Mouse (Mus musculus): ENCODE results near the gene Hnrnpab. TPM values are rescaled to one million over a fixed set of nuclear protein-coding genes. Genes with fewer than 3 reads are reported as not detected.
A peak's percentile ranks its signal among the peaks of the same experiment; 100 is the strongest.

The Hnrnpab gene
- polyA plus RNA-seq (2015; fragmentation: Nextera tagmentation; extraction: Ambion mirVana) = 201 and 238 TPM in 2 replicates

DNA sequence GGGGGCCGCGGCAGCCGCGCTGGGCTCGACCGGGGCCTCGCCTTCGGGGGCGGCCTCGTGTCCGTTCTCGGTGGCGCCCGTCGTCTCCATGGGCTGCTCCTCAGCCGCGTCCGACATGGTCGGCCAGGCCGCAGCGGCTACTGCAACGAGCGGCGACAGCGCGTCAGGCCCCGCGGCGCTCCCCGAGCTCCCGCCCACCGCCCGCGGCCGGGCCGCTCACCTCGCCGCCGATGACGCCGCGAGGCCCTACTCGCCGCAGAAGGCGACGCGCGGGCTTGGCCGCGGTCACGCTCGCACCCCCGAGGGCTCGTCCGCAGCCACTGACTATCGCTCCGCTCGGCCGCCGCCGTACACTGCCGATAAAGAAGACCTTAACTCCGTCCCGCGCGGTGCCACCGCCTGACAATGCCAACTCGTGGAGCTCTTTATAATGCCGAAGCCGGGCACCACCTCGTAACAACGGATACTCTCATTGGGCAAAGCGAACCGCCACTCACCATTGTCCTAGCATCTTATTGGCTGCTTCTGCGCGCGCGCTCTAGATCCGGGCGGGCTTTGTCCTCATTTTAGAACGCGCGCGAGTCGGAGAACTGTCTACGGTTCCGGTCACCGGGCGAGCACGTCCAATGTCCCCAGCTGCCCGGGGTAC, at the start of gene Hnrnpab:
Gene Hnrnpab, minus strand, starts transcription at position 401 of the 649 bp plus-strand sequence.
- peaks cover 31% of the 10 kb centered on the region for H3K36me3 ChIP-seq (ENCODE audit: control insufficient read depth, insufficient read depth, low read length)
- under 1% methylated on average over 91 of the region's 91 CpGs for WGBS
- ATAC-seq (ENCODE audit: insufficient read depth, low FRiP score) = peak; percentile 94

DNA sequence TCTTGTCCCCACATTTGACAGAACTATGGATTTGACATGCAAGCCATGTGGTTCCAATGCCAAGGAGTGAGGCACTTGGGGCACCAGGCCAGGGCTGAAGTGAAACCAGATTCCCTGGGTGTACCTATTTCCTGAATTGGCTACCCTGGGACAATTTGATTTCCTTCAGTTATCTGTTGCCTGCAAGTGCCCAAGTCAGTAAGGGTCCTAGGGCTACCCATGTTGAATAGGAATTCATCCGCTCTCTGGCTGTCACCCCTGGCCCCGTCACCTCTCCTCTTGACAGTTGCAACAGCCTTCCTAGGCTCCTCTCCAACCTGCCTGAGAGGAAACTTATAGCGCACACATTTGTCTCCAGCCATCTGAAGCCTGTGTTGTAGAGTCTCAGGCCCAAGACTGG, 48.2 kb upstream of the Hnrnpab start:
- Histone ChIP-seq H3K4me1 (ENCODE audit: control insufficient read depth, insufficient read depth, low read length) (peaks cover 7% of the 10 kb centered on the region), H3K9ac (ENCODE audit: low read length) (no peak overlapping the region)
- 93% methylated on average over 3 of the region's 3 CpGs for WGBS

More for the DNA sequence above, at the start of gene Hnrnpab:
- H3K4me3 ChIP-seq (replicated peaks; ENCODE audit: low read length) = peak within 1 kb of the TSS; percentile 93
- no peaks in the 10 kb centered on the region for H3K27me3 ChIP-seq (ENCODE audit: control insufficient read depth, insufficient read depth, low read length)
- H3K4me1 ChIP-seq (ENCODE audit: control insufficient read depth, insufficient read depth, low read length) = peaks cover 30% of the 10 kb centered on the region
- H3K9me3 ChIP-seq (replicated peaks; ENCODE audit: control insufficient read depth, low read length) = no peaks in the 10 kb centered on the region
- H3K9ac ChIP-seq (ENCODE audit: low read length) = peak within 1 kb of the TSS; percentile 99
- H3K27ac ChIP-seq (ENCODE audit: low read length) = peak within 1 kb of the TSS; percentile 95
- H3K4me2 ChIP-seq (ENCODE audit: low read depth, low read length) = peak within 1 kb of the TSS; percentile 83

DNA sequence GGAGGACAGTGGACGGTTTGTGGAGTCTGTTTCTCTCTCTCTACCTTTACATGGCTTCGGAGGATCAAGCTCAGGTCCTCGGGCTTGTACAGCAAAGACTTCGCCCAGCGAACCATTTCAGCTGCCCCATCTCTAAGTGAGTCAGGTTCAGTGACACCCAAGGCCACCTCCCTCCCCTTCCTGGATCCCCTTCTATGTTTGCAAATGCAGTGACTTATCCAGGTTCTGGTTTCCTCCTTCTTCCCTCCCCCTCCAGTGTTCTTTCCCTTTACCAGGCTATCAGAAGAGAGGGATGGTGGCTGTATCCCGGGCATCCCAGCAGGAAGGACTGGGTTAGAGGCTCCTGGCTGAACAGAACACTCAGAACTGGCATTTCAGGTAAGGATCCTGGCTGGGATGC, 47.1 kb upstream of the Hnrnpab start:
- H3K9me3 ChIP-seq (replicated peaks; ENCODE audit: control insufficient read depth, low read length) = no peaks in the 10 kb centered on the region
- H3K4me3 ChIP-seq (replicated peaks; ENCODE audit: low read length) = no peak overlapping the region
- no peak overlapping the region for H3K4me2 ChIP-seq (ENCODE audit: low read depth, low read length)
- H3K36me3 ChIP-seq (ENCODE audit: control insufficient read depth, insufficient read depth, low read length) = no peaks in the 10 kb centered on the region
- no peak overlapping the region; the same call in 1 of the 2 replicates for H3K27ac ChIP-seq (ENCODE audit: low read length)
- WGBS = 80% methylated on average over 6 of the region's 6 CpGs
- no peaks in the 10 kb centered on the region for H3K27me3 ChIP-seq (ENCODE audit: control insufficient read depth, insufficient read depth, low read length)
- no peak for ATAC-seq (ENCODE audit: insufficient read depth, low FRiP score)
- H3K9ac ChIP-seq (ENCODE audit: low read length) = no peak overlapping the region
- peaks cover 11% of the 10 kb centered on the region for H3K4me1 ChIP-seq (ENCODE audit: control insufficient read depth, insufficient read depth, low read length)

More for the DNA sequence above, 48.2 kb upstream of the Hnrnpab start:
- ATAC-seq (ENCODE audit: insufficient read depth, low FRiP score) = no peak
- H3K4me2 ChIP-seq (ENCODE audit: low read depth, low read length) = no peak overlapping the region
- H3K9me3 ChIP-seq (replicated peaks; ENCODE audit: control insufficient read depth, low read length) = no peaks in the 10 kb centered on the region
- H3K4me3 ChIP-seq (replicated peaks; ENCODE audit: low read length) = no peak overlapping the region
- no peaks in the 10 kb centered on the region for H3K36me3 ChIP-seq (ENCODE audit: control insufficient read depth, insufficient read depth, low read length)
- H3K27me3 ChIP-seq (ENCODE audit: control insufficient read depth, insufficient read depth, low read length) = no peaks in the 10 kb centered on the region
- no peak overlapping the region for H3K27ac ChIP-seq (ENCODE audit: low read length)

DNA sequence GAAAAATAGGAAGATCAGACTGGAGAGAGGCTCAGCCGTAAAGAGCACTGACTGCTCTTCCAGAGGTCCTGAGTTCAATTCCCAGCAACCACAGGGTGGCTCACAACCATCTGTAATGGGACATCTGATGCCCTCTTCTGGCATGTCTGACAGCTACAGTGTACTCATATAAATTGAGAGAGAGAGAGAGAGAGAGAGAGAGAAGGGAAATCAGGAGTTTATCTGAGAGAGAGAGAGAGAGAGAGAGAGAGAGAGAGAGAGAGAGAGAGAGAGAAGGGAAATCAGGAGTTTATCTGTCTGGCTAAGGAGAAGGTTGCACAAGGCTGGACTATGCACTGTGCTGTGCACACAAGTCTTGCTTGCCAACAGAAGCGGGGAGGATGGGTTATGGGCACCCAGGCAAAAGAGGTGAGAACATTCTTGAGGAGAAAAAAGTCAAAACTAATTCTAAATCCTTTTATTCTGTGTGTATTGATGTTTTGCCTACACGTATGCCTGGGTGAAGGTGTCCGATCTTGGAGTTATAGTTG, 46.3 kb upstream of the Hnrnpab start:
- 89% methylated on average over 4 of the region's 4 CpGs for WGBS
- Histone ChIP-seq H3K4me1 (ENCODE audit: control insufficient read depth, insufficient read depth, low read length) (peaks cover 13% of the 10 kb centered on the region), H3K4me3 (replicated peaks; ENCODE audit: low read length) (no peak overlapping the region), H3K27ac (ENCODE audit: low read length) (no peak overlapping the region), H3K4me2 (ENCODE audit: low read depth, low read length) (no peak overlapping the region), H3K9ac (ENCODE audit: low read length) (no peak overlapping the region), H3K9me3 (replicated peaks; ENCODE audit: control insufficient read depth, low read length) (no peaks in the 10 kb centered on the region), H3K36me3 (ENCODE audit: control insufficient read depth, insufficient read depth, low read length) (no peaks in the 10 kb centered on the region), H3K27me3 (ENCODE audit: control insufficient read depth, insufficient read depth, low read length) (no peaks in the 10 kb centered on the region)
- no peak for ATAC-seq (ENCODE audit: insufficient read depth, low FRiP score)

DNA sequence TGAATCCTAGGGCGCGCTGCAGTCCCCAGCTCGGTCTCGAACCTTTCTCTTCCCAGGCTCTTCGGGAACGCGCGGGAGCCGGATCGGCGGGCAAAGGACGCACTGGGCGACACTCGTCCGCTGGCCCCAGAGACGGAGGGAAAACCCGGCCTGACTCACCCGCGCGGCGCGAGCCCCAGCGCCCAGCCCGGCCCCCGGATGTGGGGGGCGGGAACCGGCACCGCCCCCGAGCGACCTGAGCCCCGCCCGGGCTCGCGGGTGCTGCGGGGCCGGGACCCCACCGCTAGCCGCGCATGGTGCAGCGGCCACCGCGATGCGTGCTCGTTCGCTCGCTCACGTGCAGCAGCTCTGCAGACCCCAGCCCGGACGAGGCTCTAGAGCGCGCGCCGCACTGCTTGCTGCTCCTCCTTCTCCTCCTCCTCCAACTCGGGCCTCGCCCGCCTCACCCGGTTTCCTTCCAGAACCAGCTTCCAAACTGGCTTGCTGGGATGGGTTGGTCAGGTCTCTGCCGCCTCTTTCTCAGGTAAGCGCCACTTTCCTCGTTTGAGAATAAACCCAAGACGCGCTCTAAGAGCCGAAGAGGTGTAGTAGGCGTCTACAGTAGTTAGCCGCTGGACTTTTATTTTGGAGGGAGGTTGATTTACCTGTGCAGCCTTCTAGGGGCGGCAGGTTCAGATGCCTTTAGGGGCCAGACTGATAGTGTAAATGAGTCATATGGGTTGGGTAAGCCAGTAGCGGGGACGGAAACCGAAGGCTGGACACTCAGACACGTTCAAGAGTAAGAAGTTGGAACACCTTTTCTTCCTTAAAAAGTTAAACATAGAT, 44.3 kb upstream of the Hnrnpab start, which contains the start of the genes N4bp3 and D930048N14Rik:
Gene N4bp3, minus strand, starts transcription at position 152 of the 825 bp plus-strand sequence.
Gene D930048N14Rik, plus strand, starts transcription at position 264 of the 825 bp plus-strand sequence.
- Histone ChIP-seq H3K27ac (ENCODE audit: low read length) (peak within 1 kb of the TSS; percentile 94), H3K4me2 (ENCODE audit: low read depth, low read length) (peak within 1 kb of the TSS; percentile 90), H3K36me3 (ENCODE audit: control insufficient read depth, insufficient read depth, low read length) (no peaks in the 10 kb centered on the region), H3K4me1 (ENCODE audit: control insufficient read depth, insufficient read depth, low read length) (peaks cover 21% of the 10 kb centered on the region), H3K9ac (ENCODE audit: low read length) (peak within 1 kb of the TSS; percentile 85), H3K9me3 (replicated peaks; ENCODE audit: control insufficient read depth, low read length) (no peaks in the 10 kb centered on the region), H3K27me3 (ENCODE audit: control insufficient read depth, insufficient read depth, low read length) (no peaks in the 10 kb centered on the region), H3K4me3 (replicated peaks; ENCODE audit: low read length) (peak within 1 kb of the TSS; percentile 73)
- ATAC-seq (ENCODE audit: insufficient read depth, low FRiP score) = peak; percentile 83
- WGBS = 1% methylated on average over 56 of the region's 70 CpGs

DNA sequence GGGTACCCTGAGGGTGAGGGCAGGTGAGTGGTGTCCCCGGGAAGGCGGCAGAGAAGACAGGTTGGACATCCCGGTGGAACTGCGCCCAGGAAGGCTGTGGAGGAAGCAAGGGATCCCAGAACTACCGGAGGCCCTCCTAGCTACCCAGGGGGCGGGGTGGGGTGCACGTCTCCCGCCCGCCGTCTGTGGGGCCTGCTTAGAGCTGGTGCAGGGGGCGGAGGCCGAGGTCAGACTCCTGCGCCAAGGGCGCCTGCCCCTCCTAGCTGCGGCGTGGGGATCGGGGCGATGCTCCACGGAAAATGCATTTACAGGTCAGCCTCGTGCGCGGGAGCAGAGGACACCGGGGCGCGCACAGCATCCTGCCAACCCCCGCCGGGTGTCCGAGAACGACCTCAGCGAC, 43.6 kb upstream of the Hnrnpab start:
- Histone ChIP-seq H3K4me2 (ENCODE audit: low read depth, low read length) (peak overlapping the region; percentile 90), H3K4me3 (replicated peaks; ENCODE audit: low read length) (peak overlapping the region; percentile 73), H3K27ac (ENCODE audit: low read length) (peak overlapping the region; percentile 94), H3K9me3 (replicated peaks; ENCODE audit: control insufficient read depth, low read length) (no peaks in the 10 kb centered on the region), H3K36me3 (ENCODE audit: control insufficient read depth, insufficient read depth, low read length) (no peaks in the 10 kb centered on the region), H3K27me3 (ENCODE audit: control insufficient read depth, insufficient read depth, low read length) (no peaks in the 10 kb centered on the region), H3K4me1 (ENCODE audit: control insufficient read depth, insufficient read depth, low read length) (peaks cover 23% of the 10 kb centered on the region), H3K9ac (ENCODE audit: low read length) (peak overlapping the region; percentile 85)
- under 1% methylated on average over 30 of the region's 30 CpGs for WGBS
- no peak for ATAC-seq (ENCODE audit: insufficient read depth, low FRiP score)

DNA sequence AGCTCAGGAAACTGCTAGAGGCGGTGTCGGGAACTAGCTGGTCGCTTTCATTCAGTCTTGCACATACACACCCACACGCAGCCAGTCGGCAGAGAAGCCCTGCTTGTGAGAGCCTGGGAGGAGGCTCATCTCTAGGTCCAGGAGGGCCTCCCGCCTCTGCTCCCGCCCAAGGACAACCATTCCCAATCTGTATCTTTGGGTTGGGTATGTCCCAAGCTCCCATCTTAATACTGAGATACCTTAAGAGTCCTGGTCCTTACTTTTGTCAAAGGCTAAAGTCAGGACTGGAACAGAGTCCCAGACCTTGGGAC, 43.2 kb upstream of the Hnrnpab start:
- Histone ChIP-seq H3K27ac (ENCODE audit: low read length) (peak overlapping the region; percentile 94; the same call in 1 of the 2 replicates), H3K9ac (ENCODE audit: low read length) (peak overlapping the region; percentile 85), H3K4me1 (ENCODE audit: control insufficient read depth, insufficient read depth, low read length) (peaks cover 24% of the 10 kb centered on the region), H3K36me3 (ENCODE audit: control insufficient read depth, insufficient read depth, low read length) (no peaks in the 10 kb centered on the region), H3K4me3 (replicated peaks; ENCODE audit: low read length) (peak overlapping the region; percentile 73), H3K27me3 (ENCODE audit: control insufficient read depth, insufficient read depth, low read length) (no peaks in the 10 kb centered on the region), H3K4me2 (ENCODE audit: low read depth, low read length) (peak overlapping the region; percentile 90), H3K9me3 (replicated peaks; ENCODE audit: control insufficient read depth, low read length) (no peaks in the 10 kb centered on the region)
- no peak for ATAC-seq (ENCODE audit: insufficient read depth, low FRiP score)
- 4% methylated on average over 7 of the region's 7 CpGs for WGBS

DNA sequence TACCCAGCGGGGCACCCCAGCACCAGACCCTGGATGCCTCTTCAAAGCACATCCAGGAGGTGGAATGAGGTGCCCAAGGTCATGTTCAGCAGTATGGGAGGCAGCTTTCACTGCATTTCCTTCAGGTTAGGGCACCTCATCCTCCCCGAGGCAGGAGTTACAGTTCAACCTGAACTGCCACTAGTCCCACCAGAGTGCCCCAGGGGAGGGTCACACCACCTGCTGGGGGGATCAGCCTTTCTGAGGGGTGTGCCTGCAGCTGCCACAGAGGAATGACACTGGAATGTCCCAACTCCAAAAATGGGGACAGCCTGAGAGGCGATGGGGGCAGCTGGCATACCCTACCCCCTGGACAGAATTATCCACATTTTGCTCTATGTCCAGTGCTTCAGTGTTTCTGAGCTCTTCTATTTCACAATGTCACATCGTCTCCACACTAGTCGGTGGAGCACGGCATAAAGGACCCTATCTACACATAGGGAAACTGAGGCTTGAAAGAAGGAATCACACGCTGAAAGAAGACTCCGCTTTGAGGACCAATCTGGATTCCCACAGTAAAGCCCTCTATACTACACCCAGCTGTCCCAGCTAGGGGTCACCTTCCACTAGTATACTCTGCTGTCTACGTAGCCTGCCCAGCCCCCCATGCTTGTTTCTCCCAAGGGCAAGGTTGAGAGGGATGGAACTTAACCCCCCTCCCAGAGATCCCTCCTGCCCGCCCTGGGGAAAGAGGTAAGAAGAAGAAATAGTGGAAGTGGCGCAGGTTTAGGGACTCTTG, 42.7 kb upstream of the Hnrnpab start:
- H3K27ac ChIP-seq (ENCODE audit: low read length) = peak overlapping the region; percentile 94; the same call in 1 of the 2 replicates
- no peaks in the 10 kb centered on the region for H3K27me3 ChIP-seq (ENCODE audit: control insufficient read depth, insufficient read depth, low read length)
- no peak for ATAC-seq (ENCODE audit: insufficient read depth, low FRiP score)
- H3K4me1 ChIP-seq (ENCODE audit: control insufficient read depth, insufficient read depth, low read length) = peaks cover 24% of the 10 kb centered on the region
- peak overlapping the region; percentile 85 for H3K9ac ChIP-seq (ENCODE audit: low read length)
- peak overlapping the region; percentile 90 for H3K4me2 ChIP-seq (ENCODE audit: low read depth, low read length)
- WGBS = 40% methylated on average over 11 of the region's 11 CpGs
- H3K9me3 ChIP-seq (replicated peaks; ENCODE audit: control insufficient read depth, low read length) = no peaks in the 10 kb centered on the region
- peak overlapping the region; percentile 73 for H3K4me3 ChIP-seq (replicated peaks; ENCODE audit: low read length)
- H3K36me3 ChIP-seq (ENCODE audit: control insufficient read depth, insufficient read depth, low read length) = no peaks in the 10 kb centered on the region

Data from stomach, embryonic 16.5 days (tissue).